Mouse (Mus musculus): ENCODE data around the gene Slc22a20. TPM values are rescaled to one million over a fixed set of nuclear protein-coding genes. Genes with fewer than 3 reads are reported as not detected.

The Slc22a20 gene
- polyA plus RNA-seq, 1 experiment from 2014 or later: 0.09 TPM

DNA sequence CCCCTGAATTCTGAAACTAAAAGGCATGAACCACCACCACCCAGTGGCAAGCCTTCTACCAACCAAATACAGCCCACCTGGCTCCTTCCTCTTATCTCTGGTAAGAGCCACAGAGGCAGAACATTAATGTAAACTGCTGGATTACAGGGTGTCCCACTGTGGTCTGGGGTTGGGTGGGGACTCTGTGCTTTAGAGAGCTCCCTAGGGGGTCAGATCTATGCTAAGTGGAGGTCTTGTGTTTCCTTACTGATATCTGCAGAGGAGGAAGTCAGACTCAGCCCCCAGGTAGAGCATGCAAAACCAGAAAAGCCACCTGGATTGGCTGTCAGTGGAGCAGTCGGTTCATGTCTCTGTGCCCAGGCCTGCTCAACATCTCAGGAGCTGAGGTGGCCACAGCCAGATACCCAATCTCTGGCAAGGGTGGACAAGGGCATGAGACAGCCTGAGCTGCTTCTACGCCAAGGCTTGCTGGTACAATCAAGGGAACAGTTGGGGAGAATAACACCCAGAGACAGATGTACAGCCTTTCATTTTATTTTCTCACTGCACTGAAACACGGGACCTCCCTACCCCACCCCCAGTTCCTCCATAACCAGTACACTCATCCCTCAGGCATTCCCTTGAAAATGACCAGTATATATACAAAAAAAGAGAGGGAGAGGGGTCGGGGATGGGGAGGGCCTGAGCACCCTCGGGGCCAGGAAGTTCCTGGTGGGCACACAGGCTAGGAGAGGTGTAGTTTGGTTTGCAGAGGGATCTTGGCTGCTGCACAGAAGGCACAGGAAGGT, 2.3 kb upstream of the Slc22a20 start:
- peaks cover 22% of the 10 kb centered on the region; the same call in 1 of the 2 replicates for H3K36me3 ChIP-seq (replicated peaks; ENCODE audit: insufficient read depth, low read length)
- no peak overlapping the region for H3K4me3 ChIP-seq (ENCODE audit: low read depth, low read length)
- peaks cover 19% of the 10 kb centered on the region for H3K4me1 ChIP-seq (ENCODE audit: insufficient read depth)
- DNase-seq (no peak), ATAC-seq (no peak)
- H3K9me3 ChIP-seq (ENCODE audit: low read length): no peaks in the 10 kb centered on the region
- peak overlapping the region; percentile 76 for H3K27ac ChIP-seq (ENCODE audit: low read depth)
- no peaks in the 10 kb centered on the region for H3K27me3 ChIP-seq (ENCODE audit: insufficient read depth, low read length)
- peak overlapping the region; percentile 57; the same call in 1 of the 2 replicates for H3K9ac ChIP-seq (replicated peaks)
- H3K4me2 ChIP-seq (ENCODE audit: low read depth, low read length): no peak overlapping the region
- TF ChIP-seq EP300 (IDR thresholded peaks at IDR 0.05; ENCODE audit: low read depth) (no peak), CTCF (IDR thresholded peaks at IDR 0.05; ENCODE audit: low read depth) (no peak)
- WGBS (ENCODE audit: insufficient replicate concordance): 41% methylated on average over 5 of the region's 5 CpGs

DNA sequence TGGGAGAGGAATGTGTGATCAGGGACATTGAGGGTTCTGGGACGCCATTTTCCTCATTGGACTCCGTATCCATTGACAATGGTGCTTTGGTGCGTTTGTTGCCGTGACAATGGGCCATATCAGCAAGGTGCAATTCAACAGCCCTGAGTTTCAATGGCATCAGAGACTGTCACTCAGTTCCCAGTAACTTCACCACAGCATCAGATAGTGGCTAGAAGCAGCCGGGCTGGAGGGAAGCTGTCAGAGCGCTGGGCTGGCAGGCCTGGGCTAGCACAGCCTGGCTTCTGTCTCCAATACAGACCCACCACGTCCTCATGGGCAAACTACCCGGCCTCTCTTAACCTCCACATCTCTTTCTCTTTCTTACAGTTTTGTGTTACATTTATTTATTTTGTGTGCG, 5.5 kb downstream of the Slc22a20 start:
- ATAC-seq: no peak
- DNase-seq: no peak
- H3K4me2 ChIP-seq (ENCODE audit: low read depth, low read length): no peak overlapping the region
- no peak overlapping the region for H3K27ac ChIP-seq (ENCODE audit: low read depth)
- H3K9me3 ChIP-seq (ENCODE audit: low read length): no peaks in the 10 kb centered on the region
- H3K9ac ChIP-seq (replicated peaks): no peak overlapping the region
- WGBS (ENCODE audit: insufficient replicate concordance): 62% methylated on average over 9 of the region's 9 CpGs
- no peaks in the 10 kb centered on the region; the same call in 1 of the 2 replicates for H3K4me1 ChIP-seq (ENCODE audit: insufficient read depth)
- no peak overlapping the region for H3K4me3 ChIP-seq (ENCODE audit: low read depth, low read length)
- TF ChIP-seq EP300 (IDR thresholded peaks at IDR 0.05; ENCODE audit: low read depth) (no peak), CTCF (IDR thresholded peaks at IDR 0.05; ENCODE audit: low read depth) (no peak)
- H3K36me3 ChIP-seq (replicated peaks; ENCODE audit: insufficient read depth, low read length): no peaks in the 10 kb centered on the region
- no peaks in the 10 kb centered on the region for H3K27me3 ChIP-seq (ENCODE audit: insufficient read depth, low read length)

DNA sequence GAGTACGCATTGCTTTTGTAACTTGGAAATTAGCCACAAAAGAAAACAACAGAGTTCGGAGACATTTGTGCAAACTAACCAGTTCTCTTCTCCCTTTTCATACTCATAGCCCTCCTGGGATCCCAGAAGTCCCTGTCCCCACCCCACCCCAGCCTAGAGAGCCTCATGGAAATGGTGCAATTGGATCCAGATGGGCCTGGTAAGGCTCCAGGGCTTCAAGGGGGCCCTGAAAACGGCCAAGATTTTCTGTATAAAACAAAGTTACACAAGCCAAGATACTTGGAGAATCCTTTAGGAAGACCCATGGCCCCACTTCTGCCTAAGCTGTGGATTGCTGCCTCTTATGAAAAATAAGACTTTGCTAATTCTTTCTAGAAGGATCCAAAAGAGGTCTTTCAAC, 8.2 kb downstream of the Slc22a20 start:
- Histone ChIP-seq H3K4me3 (ENCODE audit: low read depth, low read length) (no peak overlapping the region), H3K36me3 (replicated peaks; ENCODE audit: insufficient read depth, low read length) (no peaks in the 10 kb centered on the region), H3K27ac (ENCODE audit: low read depth) (no peak overlapping the region), H3K27me3 (ENCODE audit: insufficient read depth, low read length) (no peaks in the 10 kb centered on the region), H3K9ac (replicated peaks) (no peak overlapping the region), H3K4me1 (ENCODE audit: insufficient read depth) (no peaks in the 10 kb centered on the region), H3K4me2 (ENCODE audit: low read depth, low read length) (no peak overlapping the region), H3K9me3 (ENCODE audit: low read length) (no peaks in the 10 kb centered on the region)
- ATAC-seq (no peak), DNase-seq (no peak)
- no peak for TF ChIP-seq CTCF (IDR thresholded peaks at IDR 0.05; ENCODE audit: low read depth)
- TF ChIP-seq EP300 (IDR thresholded peaks at IDR 0.05; ENCODE audit: low read depth): no peak
- 83% methylated on average over 3 of the region's 3 CpGs for WGBS (ENCODE audit: insufficient replicate concordance)

DNA sequence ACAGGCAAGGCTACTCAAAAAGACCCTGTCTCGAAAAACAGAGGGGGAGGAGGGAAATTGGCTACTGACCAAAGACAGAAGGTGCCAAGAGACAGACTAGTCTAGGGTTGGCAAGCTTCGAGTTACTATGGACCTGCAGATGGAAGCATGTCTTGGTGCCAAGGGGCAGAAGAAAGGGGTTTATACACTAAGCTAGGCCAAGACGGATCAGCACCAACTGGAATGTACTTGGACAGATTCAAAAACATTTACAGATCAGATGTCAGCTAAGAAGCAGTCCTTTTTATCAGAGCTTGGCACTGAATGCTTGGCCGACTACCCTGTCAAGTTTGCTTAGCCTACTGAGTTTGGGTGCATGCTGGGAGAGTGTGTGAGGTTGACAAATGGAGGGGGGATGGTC, 10.3 kb downstream of the Slc22a20 start:
- TF ChIP-seq CTCF (IDR thresholded peaks at IDR 0.05; ENCODE audit: low read depth) (no peak), EP300 (IDR thresholded peaks at IDR 0.05; ENCODE audit: low read depth) (no peak)
- H3K9ac ChIP-seq (replicated peaks): no peak overlapping the region
- no peak overlapping the region for H3K4me2 ChIP-seq (ENCODE audit: low read depth, low read length)
- H3K4me3 ChIP-seq (ENCODE audit: low read depth, low read length): no peak overlapping the region
- WGBS (ENCODE audit: insufficient replicate concordance): 80% methylated on average over 4 of the region's 4 CpGs
- no peak for DNase-seq
- H3K9me3 ChIP-seq (ENCODE audit: low read length): no peaks in the 10 kb centered on the region
- no peak for ATAC-seq
- no peaks in the 10 kb centered on the region for H3K27me3 ChIP-seq (ENCODE audit: insufficient read depth, low read length)
- H3K36me3 ChIP-seq (replicated peaks; ENCODE audit: insufficient read depth, low read length): no peaks in the 10 kb centered on the region
- no peak overlapping the region for H3K27ac ChIP-seq (ENCODE audit: low read depth)
- no peaks in the 10 kb centered on the region for H3K4me1 ChIP-seq (ENCODE audit: insufficient read depth)

DNA sequence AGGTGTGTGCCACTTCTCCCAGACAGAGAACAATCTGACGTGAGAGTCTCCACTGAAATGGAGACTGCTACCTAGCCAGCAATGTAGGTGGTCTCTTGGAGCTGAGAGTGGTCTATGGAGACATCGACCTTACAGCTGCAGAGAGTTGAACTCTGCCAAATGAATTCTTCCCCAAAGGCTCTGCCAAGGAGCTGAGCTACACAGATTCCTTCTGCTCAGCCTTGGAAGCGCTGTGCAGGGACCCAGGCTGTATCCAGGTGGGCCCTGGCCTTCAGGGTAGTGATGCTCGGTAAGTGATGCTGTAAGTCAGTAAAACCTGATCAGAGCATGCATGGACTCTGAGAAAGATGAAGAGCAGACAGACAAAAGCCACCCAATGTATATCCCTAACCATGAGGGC, 10.8 kb downstream of the Slc22a20 start:
- 0 out of 2 replicates have a peak, but pooled peaks cover 2% of the 10 kb centered on the region for H3K4me1 ChIP-seq (ENCODE audit: insufficient read depth)
- H3K4me2 ChIP-seq (ENCODE audit: low read depth, low read length): no peak overlapping the region
- 63% methylated on average over 4 of the region's 4 CpGs for WGBS (ENCODE audit: insufficient replicate concordance)
- H3K27ac ChIP-seq (ENCODE audit: low read depth): no peak overlapping the region
- no peak for ATAC-seq
- TF ChIP-seq CTCF (IDR thresholded peaks at IDR 0.05; ENCODE audit: low read depth) (no peak), EP300 (IDR thresholded peaks at IDR 0.05; ENCODE audit: low read depth) (no peak)
- H3K9ac ChIP-seq (replicated peaks): no peak overlapping the region
- H3K27me3 ChIP-seq (ENCODE audit: insufficient read depth, low read length): no peaks in the 10 kb centered on the region
- no peaks in the 10 kb centered on the region for H3K36me3 ChIP-seq (replicated peaks; ENCODE audit: insufficient read depth, low read length)
- DNase-seq: no peak
- no peak overlapping the region for H3K4me3 ChIP-seq (ENCODE audit: low read depth, low read length)
- no peaks in the 10 kb centered on the region for H3K9me3 ChIP-seq (ENCODE audit: low read length)

DNA sequence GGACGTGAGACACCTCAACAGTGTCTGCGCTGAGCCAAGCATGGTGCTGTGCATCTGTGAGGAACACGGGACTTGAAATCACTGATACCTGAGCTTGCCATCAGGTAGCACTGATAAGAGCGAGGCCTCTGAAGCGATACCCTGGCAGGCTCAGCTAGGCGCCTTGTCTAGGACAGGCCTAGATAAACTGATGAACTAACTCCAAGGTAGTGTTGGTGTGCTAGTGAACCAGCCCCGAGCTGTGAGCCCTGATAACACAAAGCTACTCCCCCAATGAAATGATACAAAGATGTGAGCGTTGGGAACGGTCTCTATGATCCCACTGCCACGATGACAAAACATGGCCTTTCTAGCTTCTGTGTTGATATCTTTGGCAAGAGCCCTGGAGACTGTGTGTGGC, 18.3 kb downstream of the Slc22a20 start:
- WGBS (ENCODE audit: insufficient replicate concordance): 62% methylated on average over 10 of the region's 10 CpGs
- Histone ChIP-seq H3K4me3 (ENCODE audit: low read depth, low read length) (no peak overlapping the region), H3K9me3 (ENCODE audit: low read length) (no peaks in the 10 kb centered on the region), H3K4me2 (ENCODE audit: low read depth, low read length) (peak overlapping the region; percentile 61; the same call in 1 of the 2 replicates), H3K27ac (ENCODE audit: low read depth) (peak overlapping the region; percentile 64), H3K4me1 (ENCODE audit: insufficient read depth) (peaks cover 38% of the 10 kb centered on the region), H3K9ac (replicated peaks) (peak overlapping the region; percentile 27; the same call in 1 of the 2 replicates), H3K27me3 (ENCODE audit: insufficient read depth, low read length) (no peaks in the 10 kb centered on the region), H3K36me3 (replicated peaks; ENCODE audit: insufficient read depth, low read length) (no peaks in the 10 kb centered on the region)
- ATAC-seq: peak; percentile 56
- no peak for DNase-seq
- peak; percentile 91 for TF ChIP-seq EP300 (IDR thresholded peaks at IDR 0.05; ENCODE audit: low read depth)
- no peak for TF ChIP-seq CTCF (IDR thresholded peaks at IDR 0.05; ENCODE audit: low read depth)

All from liver, postnatal 0 days (tissue).